Mouse (Mus musculus): ENCODE measurements around the gene Tceal7. TPM values are rescaled to one million over a fixed set of nuclear protein-coding genes. Genes with fewer than 3 reads are reported as not detected.
"Not testable (repeated sequence)": the region's sequence is repeated elsewhere in the genome, so short reads cannot be mapped to it uniquely, and the experiment has no call there.

Tceal7 gene
- polyA plus RNA-seq, 1 experiment from 2014 or later, result 12.3 TPM

DNA sequence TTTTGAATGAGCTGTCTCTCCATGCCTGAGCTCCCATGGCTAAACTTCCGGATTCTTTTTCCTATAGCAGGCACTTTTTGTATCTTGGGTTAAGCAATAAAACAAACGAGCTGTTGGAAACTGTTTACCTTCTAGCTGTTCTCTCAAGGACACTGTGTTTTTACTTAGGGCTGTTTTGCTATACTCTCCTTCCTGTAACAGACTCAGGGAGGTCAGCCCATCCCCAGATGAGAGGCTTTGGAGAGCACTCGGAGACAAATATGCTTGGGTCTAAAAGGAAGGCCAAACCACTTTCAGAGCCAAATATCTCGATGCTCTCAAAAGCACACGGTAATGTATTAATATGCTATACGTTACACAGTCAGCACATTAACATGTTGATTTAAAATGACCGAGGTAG is 35.1 kb downstream of the Tceal7 start:
- no peak overlapping the region for H3K27ac ChIP-seq (replicated peaks)
- ATAC-seq (ENCODE audit: extremely low read depth, insufficient number of reproducible peaks, low FRiP score, low TSS enrichment), result no peak
- peaks cover 19% of the 10 kb centered on the region for H3K4me1 ChIP-seq
- H3K4me3 ChIP-seq, result no peak overlapping the region
- no peaks in the 10 kb centered on the region for H3K9me3 ChIP-seq
- peaks cover 14% of the 10 kb centered on the region for H3K36me3 ChIP-seq
- no peak overlapping the region for H3K4me2 ChIP-seq
- H3K9ac ChIP-seq, result no peak overlapping the region
- H3K27me3 ChIP-seq (replicated peaks), result no peaks in the 10 kb centered on the region
- WGBS, result 68% methylated on average over 7 of the region's 7 CpGs

GRCm38 (mm10) chrX:136252023-136252729 is 37.6 kb downstream of the Tceal7 start:
- H3K9me3 ChIP-seq, result no peaks in the 10 kb centered on the region
- H3K4me1 ChIP-seq, result peaks cover 23% of the 10 kb centered on the region
- H3K27me3 ChIP-seq (replicated peaks), result no peaks in the 10 kb centered on the region
- no peak overlapping the region for H3K4me3 ChIP-seq
- H3K9ac ChIP-seq, result no peak overlapping the region
- no peak overlapping the region for H3K4me2 ChIP-seq
- 33% methylated on average over 6 of the region's 6 CpGs for WGBS
- ATAC-seq (ENCODE audit: extremely low read depth, insufficient number of reproducible peaks, low FRiP score, low TSS enrichment), result no peak
- H3K36me3 ChIP-seq, result peaks cover 9% of the 10 kb centered on the region
- peak overlapping the region; percentile 28 for H3K27ac ChIP-seq (replicated peaks)

- H3K4me3 ChIP-seq, result no peak overlapping the region
- H3K36me3 ChIP-seq, result peaks cover 6% of the 10 kb centered on the region
- ATAC-seq (ENCODE audit: extremely low read depth, insufficient number of reproducible peaks, low FRiP score, low TSS enrichment), result no peak
- H3K4me2 ChIP-seq, result no peak overlapping the region
- H3K9me3 ChIP-seq, result no peaks in the 10 kb centered on the region
- 53% methylated on average over 5 of the region's 5 CpGs for WGBS
- H3K27me3 ChIP-seq (replicated peaks), result no peaks in the 10 kb centered on the region
- no peak overlapping the region for H3K9ac ChIP-seq
- H3K27ac ChIP-seq (replicated peaks), result no peak overlapping the region
- H3K4me1 ChIP-seq, result peaks cover 13% of the 10 kb centered on the region; the same call in 1 of the 2 replicates
Observed at GRCm38 (mm10) chrX:136267720-136268119, 53.1 kb downstream of the Tceal7 start.

DNA sequence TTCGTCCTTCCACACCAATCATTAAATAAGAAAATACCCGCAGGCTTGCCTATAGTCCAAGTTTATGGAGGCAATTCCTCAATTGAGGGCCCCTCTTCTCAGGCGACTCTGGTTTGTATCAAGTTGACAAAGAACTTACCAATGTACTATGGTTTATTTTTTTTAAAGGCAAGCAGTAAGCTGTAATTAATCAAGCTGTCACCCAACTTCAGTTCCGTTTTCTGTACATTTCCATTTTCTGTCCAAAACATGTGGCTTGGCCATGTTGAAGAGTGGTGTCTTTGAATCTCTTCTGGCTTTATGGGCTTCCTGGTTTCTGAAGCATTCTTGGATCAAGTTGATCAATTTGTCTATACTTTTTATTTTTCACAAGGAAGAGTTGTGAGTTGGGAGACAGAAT is 53.6 kb downstream of the Tceal7 start:
- Histone ChIP-seq H3K9ac (no peak overlapping the region), H3K4me3 (no peak overlapping the region), H3K4me2 (no peak overlapping the region), H3K4me1 (peaks cover 13% of the 10 kb centered on the region; the same call in 1 of the 2 replicates), H3K36me3 (peaks cover 6% of the 10 kb centered on the region), H3K27me3 (replicated peaks) (no peaks in the 10 kb centered on the region), H3K27ac (replicated peaks) (no peak overlapping the region), H3K9me3 (no peaks in the 10 kb centered on the region)
- ATAC-seq (ENCODE audit: extremely low read depth, insufficient number of reproducible peaks, low FRiP score, low TSS enrichment), result no peak
- WGBS, result 56% methylated on average over 4 of the region's 4 CpGs

- not testable (repeated sequence) for H3K27me3 ChIP-seq (replicated peaks); H3K9me3 ChIP-seq; H3K36me3 ChIP-seq
- Histone ChIP-seq H3K4me2 (peak within 1 kb of the TSS; percentile 65), H3K4me3 (peak within 1 kb of the TSS; percentile 58), H3K4me1 (peaks cover 13% of the 10 kb centered on the region; the same call in 1 of the 2 replicates), H3K27ac (replicated peaks) (peak within 1 kb of the TSS; percentile 65), H3K9ac (peak within 1 kb of the TSS; percentile 80)
- peak; percentile 89 for ATAC-seq (ENCODE audit: extremely low read depth, insufficient number of reproducible peaks, low FRiP score, low TSS enrichment)
- WGBS, result 56% methylated on average over 6 of the region's 30 CpGs
Observed at GRCm38 (mm10) chrX:136269743-136270392, 55.3 kb downstream of the Tceal7 start, which contains the start of gene Bex3. TSS of gene Bex3 (plus strand) at chrX:136270253.

GRCm38 (mm10) chrX:136270393-136271111 is 56.0 kb downstream of the Tceal7 start:
- H3K4me1 ChIP-seq, result peaks cover 13% of the 10 kb centered on the region; the same call in 1 of the 2 replicates
- peak overlapping the region; percentile 80 for H3K9ac ChIP-seq
- not testable (repeated sequence) for H3K36me3 ChIP-seq; H3K9me3 ChIP-seq; H3K27me3 ChIP-seq (replicated peaks)
- 14% methylated on average over 6 of the region's 60 CpGs for WGBS
- H3K27ac ChIP-seq (replicated peaks), result peak overlapping the region; percentile 65
- 0 out of 2 replicates have a peak, but pooled peaks have one; percentile 44 for ATAC-seq (ENCODE audit: extremely low read depth, insufficient number of reproducible peaks, low FRiP score, low TSS enrichment)
- peak overlapping the region; percentile 65 for H3K4me2 ChIP-seq
- H3K4me3 ChIP-seq, result peak overlapping the region; percentile 58

GRCm38 (mm10) chrX:136274542-136274941 is 60.0 kb downstream of the Tceal7 start:
- 23% methylated on average over 3 of the region's 3 CpGs for WGBS
- H3K9me3 ChIP-seq, result no peaks in the 10 kb centered on the region
- H3K27me3 ChIP-seq (replicated peaks), result peaks cover 4% of the 10 kb centered on the region; the same call in 1 of the 2 replicates
- peaks cover 13% of the 10 kb centered on the region; the same call in 1 of the 2 replicates for H3K4me1 ChIP-seq
- peak overlapping the region; percentile 33 for H3K4me2 ChIP-seq
- no peak overlapping the region for H3K4me3 ChIP-seq
- peaks cover 6% of the 10 kb centered on the region for H3K36me3 ChIP-seq
- ATAC-seq (ENCODE audit: extremely low read depth, insufficient number of reproducible peaks, low FRiP score, low TSS enrichment), result no peak
- H3K9ac ChIP-seq, result no peak overlapping the region
- H3K27ac ChIP-seq (replicated peaks), result peak overlapping the region; percentile 70

DNA sequence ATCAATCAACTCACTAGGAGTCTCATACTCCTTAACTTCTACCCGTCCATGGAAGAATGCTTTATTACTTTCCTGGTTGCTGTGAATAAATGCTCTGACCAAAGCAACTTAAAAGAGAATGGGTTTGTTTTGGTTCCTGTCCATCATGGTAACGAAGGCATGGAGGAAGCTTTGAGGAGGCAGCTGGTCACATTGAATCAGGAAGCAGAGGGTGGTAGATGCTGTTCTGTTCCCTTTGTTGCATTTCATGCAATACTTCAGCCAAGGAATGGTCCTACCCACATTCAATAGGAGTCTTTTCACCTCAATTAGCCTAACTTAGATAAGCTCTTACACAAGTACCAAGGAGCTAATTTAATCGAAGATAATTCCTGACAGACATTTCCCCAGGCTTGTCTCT is 60.8 kb downstream of the Tceal7 start:
- H3K4me3 ChIP-seq, result no peak overlapping the region
- no peak overlapping the region for H3K27ac ChIP-seq (replicated peaks)
- 49% methylated on average over 3 of the region's 3 CpGs for WGBS
- H3K27me3 ChIP-seq (replicated peaks), result peaks cover 4% of the 10 kb centered on the region; the same call in 1 of the 2 replicates
- H3K9ac ChIP-seq, result no peak overlapping the region
- peaks cover 13% of the 10 kb centered on the region; the same call in 1 of the 2 replicates for H3K4me1 ChIP-seq
- H3K36me3 ChIP-seq, result peaks cover 6% of the 10 kb centered on the region
- no peaks in the 10 kb centered on the region for H3K9me3 ChIP-seq
- H3K4me2 ChIP-seq, result no peak overlapping the region
- no peak for ATAC-seq (ENCODE audit: extremely low read depth, insufficient number of reproducible peaks, low FRiP score, low TSS enrichment)

Small RNA genes within 50 kb of the gene (microRNA-seq; reads per million reads assigned to microRNA genes)
- not detected for gene Mir6383

Other genes starting within 250 kb of the Tceal7 start
- gene Arxes2, start 221.0 kb upstream of the Tceal7 start, polyA plus RNA-seq (2015; fragmentation: Nextera tagmentation; extraction: Ambion mirVana), result 69.2 and 80.4 TPM in 2 replicates
- gene Arxes1, start 181.4 kb upstream of the Tceal7 start, polyA plus RNA-seq (2015; fragmentation: Nextera tagmentation; extraction: Ambion mirVana), result 29.2 and 29.5 TPM in 2 replicates
- gene Bex2, start 146.5 kb upstream of the Tceal7 start, polyA plus RNA-seq (2015; fragmentation: Nextera tagmentation; extraction: Ambion mirVana), result 34.0 and 40.3 TPM in 2 replicates
- gene Nxf3, start 129.5 kb upstream of the Tceal7 start, polyA plus RNA-seq (2015; fragmentation: Nextera tagmentation; extraction: Ambion mirVana), result 0.34 and 0.62 TPM in 2 replicates
- 195 and 204 TPM in 2 replicates for gene Bex4, start 75.8 kb upstream of the Tceal7 start, polyA plus RNA-seq (2015; fragmentation: Nextera tagmentation; extraction: Ambion mirVana)
- 230 and 260 TPM in 2 replicates for gene Tceal8, start 42.4 kb upstream of the Tceal7 start, polyA plus RNA-seq (2015; fragmentation: Nextera tagmentation; extraction: Ambion mirVana)
- gene Tceal5, start 10.9 kb upstream of the Tceal7 start, polyA plus RNA-seq (2015; fragmentation: Nextera tagmentation; extraction: Ambion mirVana), result 15.2 and 16.5 TPM in 2 replicates
- 226 and 272 TPM in 2 replicates for gene Bex1, start 734 bp downstream of the Tceal7 start, polyA plus RNA-seq (2015; fragmentation: Nextera tagmentation; extraction: Ambion mirVana)
- 448 and 526 TPM in 2 replicates for gene Tceal9, start 30.3 kb downstream of the Tceal7 start, polyA plus RNA-seq (2015; fragmentation: Nextera tagmentation; extraction: Ambion mirVana)
- gene Bex3, start 55.5 kb downstream of the Tceal7 start, polyA plus RNA-seq (2015; fragmentation: Nextera tagmentation; extraction: Ambion mirVana), result 517 and 589 TPM in 2 replicates